Mouse (Mus musculus): ENCODE measurements around the gene Btbd19. TPM values are rescaled to one million over a fixed set of nuclear protein-coding genes. Genes with fewer than 3 reads are reported as not detected.

Btbd19 gene
- polyA plus RNA-seq, 1 experiment from 2014 or later: 3.9 TPM

GRCm38 (mm10) chr4:117148815-117149214 is 23.3 kb upstream of the Btbd19 start:
- ATAC-seq (replicated peaks): no peak
- no peak overlapping the region for H3K9ac ChIP-seq
- no peak overlapping the region for H3K4me2 ChIP-seq
- 67% methylated on average over 24 of the region's 24 CpGs for WGBS
- no peak overlapping the region for H3K27ac ChIP-seq
- peaks cover 34% of the 10 kb centered on the region for H3K36me3 ChIP-seq (replicated peaks)
- peaks cover 5% of the 10 kb centered on the region for H3K4me1 ChIP-seq
- no peaks in the 10 kb centered on the region for H3K9me3 ChIP-seq
- no peaks in the 10 kb centered on the region; the same call in 1 of the 2 replicates for H3K27me3 ChIP-seq (replicated peaks)
- no peak overlapping the region for H3K4me3 ChIP-seq

DNA sequence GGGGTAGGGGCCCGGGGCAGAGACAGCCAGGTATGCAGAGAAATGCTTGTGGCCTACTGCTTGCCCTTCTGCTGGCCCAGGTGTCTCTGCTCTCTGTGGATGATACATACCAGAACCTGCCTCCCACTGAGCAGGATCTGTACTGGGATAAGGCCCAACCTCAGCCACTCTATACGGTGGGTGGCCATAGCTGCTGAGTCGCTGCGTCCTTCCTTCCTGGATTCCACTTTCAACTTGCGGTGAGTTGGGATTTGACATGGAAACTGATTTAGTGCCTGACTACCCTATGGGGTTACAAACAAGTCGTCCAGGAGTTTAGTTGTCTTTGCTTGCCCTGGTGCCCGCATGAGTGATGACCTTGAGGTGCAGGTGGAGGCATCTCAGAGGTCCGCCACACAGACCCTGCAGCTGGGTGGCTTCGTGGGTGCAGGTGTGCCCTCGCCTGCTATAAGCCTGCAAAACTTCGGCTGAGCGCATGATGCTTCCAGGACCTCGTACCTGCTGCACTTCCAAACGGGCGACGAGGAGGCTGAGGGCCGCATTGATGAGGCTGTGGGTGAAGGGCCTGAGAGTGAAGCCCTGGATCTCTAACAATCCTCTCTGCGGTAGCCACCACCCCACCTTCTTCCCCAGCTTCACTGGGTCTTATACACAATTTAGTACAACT is 22.7 kb upstream of the Btbd19 start:
- H3K27ac ChIP-seq: no peak overlapping the region
- no peaks in the 10 kb centered on the region; the same call in 1 of the 2 replicates for H3K27me3 ChIP-seq (replicated peaks)
- no peak overlapping the region for H3K4me2 ChIP-seq
- H3K36me3 ChIP-seq (replicated peaks): peaks cover 28% of the 10 kb centered on the region
- no peak overlapping the region for H3K9ac ChIP-seq
- no peak; the same call in 1 of the 2 replicates for ATAC-seq (replicated peaks)
- no peaks in the 10 kb centered on the region for H3K9me3 ChIP-seq
- H3K4me3 ChIP-seq: no peak overlapping the region
- peaks cover under 1% of the 10 kb centered on the region for H3K4me1 ChIP-seq
- 84% methylated on average over 18 of the region's 18 CpGs for WGBS

GRCm38 (mm10) chr4:117146176-117146575 is 20.7 kb upstream of the Btbd19 start:
- ATAC-seq (replicated peaks): no peak

GRCm38 (mm10) chr4:117145248-117145647 is 19.7 kb upstream of the Btbd19 start:
- Histone ChIP-seq H3K27ac (no peak overlapping the region), H3K9ac (no peak overlapping the region), H3K4me2 (no peak overlapping the region), H3K4me1 (no peaks in the 10 kb centered on the region), H3K9me3 (no peaks in the 10 kb centered on the region), H3K36me3 (replicated peaks) (peaks cover 10% of the 10 kb centered on the region; the same call in 1 of the 2 replicates), H3K27me3 (replicated peaks) (no peaks in the 10 kb centered on the region; the same call in 1 of the 2 replicates), H3K4me3 (no peak overlapping the region)
- no peak for ATAC-seq (replicated peaks)
- 91% methylated on average over 13 of the region's 13 CpGs for WGBS

More at GRCm38 (mm10) chr4:117146176-117146575, 20.7 kb upstream of the Btbd19 start:
- H3K4me1 ChIP-seq: no peaks in the 10 kb centered on the region
- no peaks in the 10 kb centered on the region for H3K9me3 ChIP-seq
- 25% methylated on average over 15 of the region's 15 CpGs for WGBS
- no peak overlapping the region for H3K9ac ChIP-seq
- H3K36me3 ChIP-seq (replicated peaks): peaks cover 17% of the 10 kb centered on the region; the same call in 1 of the 2 replicates
- no peak overlapping the region for H3K4me2 ChIP-seq
- no peak overlapping the region for H3K4me3 ChIP-seq
- no peaks in the 10 kb centered on the region; the same call in 1 of the 2 replicates for H3K27me3 ChIP-seq (replicated peaks)
- H3K27ac ChIP-seq: no peak overlapping the region

DNA sequence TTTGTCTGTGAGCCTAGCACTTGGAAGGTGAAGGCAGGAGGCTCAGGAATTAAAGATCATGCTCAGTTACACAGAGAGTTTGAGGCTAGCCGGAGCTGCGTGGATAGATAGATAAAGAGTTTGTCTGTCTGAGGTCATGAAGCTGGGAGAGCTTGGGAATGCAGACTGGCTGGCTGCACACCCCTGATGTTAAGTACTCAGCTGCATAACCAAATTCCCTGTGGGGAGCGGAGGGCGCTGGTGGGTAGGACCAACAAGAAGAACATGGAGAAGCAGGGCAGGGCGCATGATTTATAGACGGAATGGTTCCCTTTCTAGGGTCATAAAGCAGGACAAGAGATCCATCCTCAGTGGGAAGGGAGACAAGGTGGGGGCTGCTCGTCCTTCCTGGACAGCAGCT is 17.5 kb upstream of the Btbd19 start:
- H3K36me3 ChIP-seq (replicated peaks): no peaks in the 10 kb centered on the region
- no peak overlapping the region for H3K4me3 ChIP-seq
- no peak overlapping the region for H3K27ac ChIP-seq
- no peaks in the 10 kb centered on the region for H3K4me1 ChIP-seq
- H3K27me3 ChIP-seq (replicated peaks): no peaks in the 10 kb centered on the region; the same call in 1 of the 2 replicates
- no peak overlapping the region for H3K9ac ChIP-seq
- no peak for ATAC-seq (replicated peaks)
- WGBS: 66% methylated on average over 7 of the region's 7 CpGs
- no peak overlapping the region for H3K4me2 ChIP-seq
- no peaks in the 10 kb centered on the region for H3K9me3 ChIP-seq

GRCm38 (mm10) chr4:117140613-117141012 is 15.1 kb upstream of the Btbd19 start:
- ATAC-seq (replicated peaks): no peak
- H3K4me1 ChIP-seq: no peaks in the 10 kb centered on the region
- WGBS: 33% methylated on average over 4 of the region's 4 CpGs
- no peak overlapping the region for H3K4me3 ChIP-seq
- no peak overlapping the region for H3K4me2 ChIP-seq
- H3K9me3 ChIP-seq: no peaks in the 10 kb centered on the region
- H3K27ac ChIP-seq: no peak overlapping the region
- H3K9ac ChIP-seq: no peak overlapping the region
- H3K27me3 ChIP-seq (replicated peaks): no peaks in the 10 kb centered on the region; the same call in 1 of the 2 replicates
- H3K36me3 ChIP-seq (replicated peaks): no peaks in the 10 kb centered on the region

GRCm38 (mm10) chr4:117139217-117139612 is 13.7 kb upstream of the Btbd19 start:
- Histone ChIP-seq H3K27ac (no peak overlapping the region), H3K9ac (no peak overlapping the region), H3K27me3 (replicated peaks) (no peaks in the 10 kb centered on the region; the same call in 1 of the 2 replicates), H3K9me3 (no peaks in the 10 kb centered on the region), H3K4me2 (no peak overlapping the region), H3K36me3 (replicated peaks) (no peaks in the 10 kb centered on the region), H3K4me3 (no peak overlapping the region), H3K4me1 (peaks cover 5% of the 10 kb centered on the region)
- 1% methylated on average over 2 of the region's 2 CpGs for WGBS
- ATAC-seq (replicated peaks): no peak

GRCm38 (mm10) chr4:117138295-117139216 is 13.0 kb upstream of the Btbd19 start:
- no peaks in the 10 kb centered on the region for H3K9me3 ChIP-seq
- no peak overlapping the region for H3K27ac ChIP-seq
- no peaks in the 10 kb centered on the region for H3K36me3 ChIP-seq (replicated peaks)
- no peak overlapping the region for H3K9ac ChIP-seq
- ATAC-seq (replicated peaks): no peak
- WGBS: 65% methylated on average over 16 of the region's 17 CpGs
- no peaks in the 10 kb centered on the region for H3K27me3 ChIP-seq (replicated peaks)
- peaks cover 7% of the 10 kb centered on the region for H3K4me1 ChIP-seq
- H3K4me2 ChIP-seq: no peak overlapping the region
- no peak overlapping the region for H3K4me3 ChIP-seq

DNA sequence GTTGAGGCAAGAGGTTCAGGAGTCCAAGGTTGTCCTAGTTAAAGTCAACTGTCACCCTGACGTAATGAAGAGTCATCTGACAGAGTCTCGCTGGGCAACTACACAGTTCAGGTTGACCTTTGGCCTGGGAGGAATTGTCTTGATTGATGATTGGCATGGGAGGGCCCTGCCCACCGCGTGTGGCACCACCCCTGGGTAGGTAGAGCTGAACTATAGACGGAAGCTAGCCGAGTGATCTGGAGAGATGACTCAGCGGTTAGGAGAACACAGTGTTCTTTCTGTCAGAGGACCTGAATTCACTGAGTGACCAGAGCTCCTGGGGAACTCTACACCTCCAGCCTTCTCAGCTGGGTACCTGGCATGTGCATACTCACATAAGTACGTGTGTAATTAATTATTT is 10.5 kb upstream of the Btbd19 start:
- Histone ChIP-seq H3K9ac (no peak overlapping the region), H3K4me1 (peaks cover 27% of the 10 kb centered on the region), H3K36me3 (replicated peaks) (no peaks in the 10 kb centered on the region), H3K27me3 (replicated peaks) (no peaks in the 10 kb centered on the region), H3K4me2 (no peak overlapping the region), H3K9me3 (no peaks in the 10 kb centered on the region), H3K4me3 (no peak overlapping the region), H3K27ac (no peak overlapping the region)
- no peak for ATAC-seq (replicated peaks)
- 21% methylated on average over 8 of the region's 8 CpGs for WGBS

GRCm38 (mm10) chr4:117134601-117134995 is 9.1 kb upstream of the Btbd19 start:
- Histone ChIP-seq H3K27me3 (replicated peaks) (no peaks in the 10 kb centered on the region), H3K9ac (peak overlapping the region; percentile 39; the same call in 1 of the 2 replicates), H3K27ac (peak overlapping the region; percentile 68; the same call in 1 of the 2 replicates), H3K9me3 (no peaks in the 10 kb centered on the region), H3K4me3 (peak overlapping the region; percentile 77; the same call in 1 of the 2 replicates), H3K4me2 (peak overlapping the region; percentile 77; the same call in 1 of the 2 replicates), H3K4me1 (peaks cover 27% of the 10 kb centered on the region), H3K36me3 (replicated peaks) (no peaks in the 10 kb centered on the region)
- 24% methylated on average over 2 of the region's 2 CpGs for WGBS
- ATAC-seq (replicated peaks): no peak

DNA sequence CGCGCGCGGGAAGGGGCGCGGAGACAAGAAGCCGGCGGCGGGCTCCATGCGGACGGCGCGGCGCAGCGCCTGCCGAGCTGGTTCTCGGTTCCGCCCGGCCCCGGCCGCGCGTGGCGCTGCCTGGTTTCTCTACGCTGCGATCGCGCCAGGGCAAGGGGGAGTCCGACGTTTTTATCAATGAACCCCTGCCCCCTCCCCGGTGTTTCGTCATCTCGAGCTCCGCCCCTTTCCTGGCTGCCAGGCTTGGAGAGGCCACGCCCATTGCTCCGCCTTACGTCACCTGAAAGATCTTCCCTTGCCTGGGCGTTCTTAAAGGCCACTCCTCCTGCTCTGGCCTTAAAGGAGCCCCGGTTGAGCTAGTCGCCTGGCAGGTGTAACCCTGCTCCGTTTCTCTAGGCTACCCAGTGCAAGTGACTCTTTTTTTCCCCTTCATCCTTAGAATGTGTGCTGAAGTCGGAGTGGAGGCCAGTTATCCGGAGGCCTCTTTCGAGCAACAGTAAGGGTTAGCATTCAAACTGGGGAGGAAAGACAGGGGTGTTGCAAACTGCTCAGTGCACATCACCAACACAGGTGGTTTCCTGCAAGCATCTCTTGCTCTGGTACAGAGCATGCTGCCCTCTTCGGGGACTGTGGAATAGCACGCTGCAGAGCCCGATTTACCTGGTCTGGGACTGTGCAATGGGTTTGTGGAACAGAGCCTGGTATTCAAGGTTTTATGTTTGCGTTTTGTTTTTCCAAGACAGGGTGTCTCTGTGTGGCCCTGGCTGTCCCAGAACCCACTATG is 8.5 kb upstream of the Btbd19 start, which contains the start of gene Plk3:
Gene Plk3 (minus strand): TSS at position 147 of the 784 bp plus-strand sequence.
- Histone ChIP-seq H3K27me3 (replicated peaks) (no peaks in the 10 kb centered on the region), H3K27ac (peak within 1 kb of the TSS; percentile 81), H3K9ac (peak within 1 kb of the TSS; percentile 78), H3K4me3 (peak within 1 kb of the TSS; percentile 77), H3K4me2 (peak within 1 kb of the TSS; percentile 77), H3K4me1 (peaks cover 27% of the 10 kb centered on the region), H3K36me3 (replicated peaks) (no peaks in the 10 kb centered on the region), H3K9me3 (no peaks in the 10 kb centered on the region)
- WGBS: 2% methylated on average over 46 of the region's 48 CpGs
- peak; percentile 93 for ATAC-seq (replicated peaks)

All from midbrain, embryonic 15.5 days (tissue).